Mouse (Mus musculus): ENCODE data around the gene Myom1. TPM values are rescaled to one million over a fixed set of nuclear protein-coding genes. Genes with fewer than 3 reads are reported as not detected.

Myom1 gene
- polyA plus RNA-seq, 1 experiment from 2014 or later: 1.5 TPM

DNA sequence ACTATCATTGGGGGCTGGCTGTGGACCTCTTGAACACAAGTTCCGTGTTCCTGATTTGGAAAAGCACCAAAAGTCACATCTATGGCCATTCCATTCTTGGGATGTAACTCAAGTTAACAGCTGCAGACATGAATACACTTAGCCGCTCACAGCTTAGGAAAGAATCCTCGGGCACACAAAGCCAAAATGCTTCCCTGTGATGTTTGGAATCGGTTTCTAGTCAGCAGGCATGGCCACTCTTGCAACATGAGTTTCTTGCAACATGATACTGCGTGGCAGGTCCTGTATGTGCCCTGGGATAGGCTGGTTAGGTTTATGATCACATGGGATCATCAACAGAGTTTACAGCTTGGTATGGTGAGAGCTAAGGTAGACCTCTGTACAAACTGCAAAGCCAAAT, 91.4 kb downstream of the Myom1 start:
- no peak for ATAC-seq (ENCODE audit: low FRiP score)

DNA sequence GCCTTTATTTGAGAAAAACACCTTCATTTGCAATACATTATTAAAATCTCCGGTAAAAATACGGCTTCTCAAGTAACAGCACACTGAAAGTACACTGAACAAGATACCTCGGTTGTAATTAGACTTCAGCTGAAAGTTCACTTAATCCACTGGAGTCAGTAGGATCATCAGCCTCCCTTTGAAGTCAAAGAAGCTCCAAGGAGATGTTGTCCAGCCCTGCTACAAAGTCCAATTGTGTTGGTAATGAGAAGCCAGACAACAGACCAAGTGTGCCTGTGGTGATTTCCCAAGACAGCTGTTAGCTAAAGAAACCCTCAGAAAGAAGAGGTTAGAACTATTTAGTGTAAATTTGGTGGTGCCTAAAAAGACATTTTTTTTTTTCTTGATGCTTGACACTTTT, 92.0 kb downstream of the Myom1 start:
- H3K9ac ChIP-seq: no peak overlapping the region
- H3K4me2 ChIP-seq (replicated peaks): no peak overlapping the region
- H3K27ac ChIP-seq: no peak overlapping the region
- DNase-seq (ENCODE audit: low spot score) (no peak), ATAC-seq (ENCODE audit: low FRiP score) (no peak)
- no peaks in the 10 kb centered on the region for H3K9me3 ChIP-seq (ENCODE audit: control insufficient read depth, low read length)
- H3K27me3 ChIP-seq (ENCODE audit: control insufficient read depth, insufficient read depth, low read length): no peaks in the 10 kb centered on the region
- WGBS: 71% methylated on average over 3 of the region's 3 CpGs
- no peaks in the 10 kb centered on the region for H3K4me1 ChIP-seq (replicated peaks; ENCODE audit: control insufficient read depth, insufficient read depth, low read length)
- H3K36me3 ChIP-seq (replicated peaks; ENCODE audit: control insufficient read depth, insufficient read depth): no peaks in the 10 kb centered on the region
- no peak overlapping the region for H3K4me3 ChIP-seq (replicated peaks; ENCODE audit: low read length)

More for the DNA sequence above, 91.4 kb downstream of the Myom1 start:
- Histone ChIP-seq H3K9me3 (ENCODE audit: control insufficient read depth, low read length) (no peaks in the 10 kb centered on the region), H3K4me2 (replicated peaks) (no peak overlapping the region), H3K9ac (no peak overlapping the region), H3K27me3 (ENCODE audit: control insufficient read depth, insufficient read depth, low read length) (no peaks in the 10 kb centered on the region), H3K36me3 (replicated peaks; ENCODE audit: control insufficient read depth, insufficient read depth) (no peaks in the 10 kb centered on the region), H3K4me1 (replicated peaks; ENCODE audit: control insufficient read depth, insufficient read depth, low read length) (no peaks in the 10 kb centered on the region), H3K27ac (no peak overlapping the region), H3K4me3 (replicated peaks; ENCODE audit: low read length) (no peak overlapping the region)
- DNase-seq (ENCODE audit: low spot score): no peak
- WGBS: 81% methylated on average over 5 of the region's 5 CpGs

DNA sequence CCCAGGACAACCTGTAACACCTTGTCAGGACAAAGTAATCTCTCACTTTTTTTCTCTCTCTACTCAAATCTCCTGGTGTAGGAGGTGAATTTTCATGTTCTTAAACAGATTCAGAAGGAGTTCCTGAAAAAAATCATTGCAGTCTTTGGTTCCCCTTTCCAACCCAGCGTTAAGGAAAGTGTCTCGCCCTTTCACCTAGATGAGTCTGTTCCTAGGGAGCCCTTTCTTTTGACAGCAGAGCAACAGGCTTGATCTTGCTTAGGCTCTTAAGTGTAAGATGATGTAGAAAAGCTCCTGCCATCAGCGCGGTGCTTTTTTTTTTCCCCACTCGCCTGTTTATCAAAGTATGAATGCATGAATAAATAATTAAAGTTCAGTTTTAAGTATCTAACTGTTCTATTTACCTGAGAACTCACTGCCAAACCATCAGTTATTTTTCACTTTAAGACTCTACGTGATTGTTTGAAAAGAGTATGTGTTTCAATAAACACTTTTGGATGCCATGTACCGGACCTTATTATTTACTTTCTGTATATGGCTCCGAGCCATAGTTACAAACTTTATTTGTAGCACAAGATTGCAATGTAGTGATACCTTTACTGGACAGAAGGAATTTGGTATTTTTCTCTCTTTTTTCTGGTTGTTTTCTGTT, 94.2 kb downstream of the Myom1 start:
- no peak for ATAC-seq (ENCODE audit: low FRiP score)
- Histone ChIP-seq H3K36me3 (replicated peaks; ENCODE audit: control insufficient read depth, insufficient read depth) (no peaks in the 10 kb centered on the region), H3K4me3 (replicated peaks; ENCODE audit: low read length) (no peak overlapping the region), H3K9ac (no peak overlapping the region), H3K9me3 (ENCODE audit: control insufficient read depth, low read length) (no peaks in the 10 kb centered on the region), H3K27me3 (ENCODE audit: control insufficient read depth, insufficient read depth, low read length) (no peaks in the 10 kb centered on the region), H3K27ac (no peak overlapping the region), H3K4me2 (replicated peaks) (no peak overlapping the region), H3K4me1 (replicated peaks; ENCODE audit: control insufficient read depth, insufficient read depth, low read length) (no peaks in the 10 kb centered on the region)
- WGBS: 94% methylated on average over 8 of the region's 8 CpGs
- no peak for DNase-seq (ENCODE audit: low spot score)

DNA sequence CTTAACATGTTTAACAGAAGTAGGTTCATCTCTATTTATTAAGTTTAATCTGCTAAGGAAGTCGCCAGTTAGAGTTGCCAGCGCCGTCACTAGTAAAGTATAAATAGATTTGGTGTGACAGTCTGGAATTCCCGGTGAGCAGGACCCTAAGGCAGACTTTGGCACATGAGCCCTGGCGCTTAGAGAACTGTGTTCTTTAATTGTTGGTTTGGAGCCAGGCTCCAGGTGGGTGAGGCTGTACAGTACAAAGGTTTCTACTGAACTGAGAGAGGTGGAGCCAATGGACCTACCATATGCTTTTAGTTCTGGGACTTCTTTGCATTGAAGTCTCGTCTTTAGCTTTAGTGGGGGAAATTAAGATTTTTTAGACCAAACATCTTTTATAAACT, 94.8 kb downstream of the Myom1 start:
- DNase-seq (ENCODE audit: low spot score): no peak

DNA sequence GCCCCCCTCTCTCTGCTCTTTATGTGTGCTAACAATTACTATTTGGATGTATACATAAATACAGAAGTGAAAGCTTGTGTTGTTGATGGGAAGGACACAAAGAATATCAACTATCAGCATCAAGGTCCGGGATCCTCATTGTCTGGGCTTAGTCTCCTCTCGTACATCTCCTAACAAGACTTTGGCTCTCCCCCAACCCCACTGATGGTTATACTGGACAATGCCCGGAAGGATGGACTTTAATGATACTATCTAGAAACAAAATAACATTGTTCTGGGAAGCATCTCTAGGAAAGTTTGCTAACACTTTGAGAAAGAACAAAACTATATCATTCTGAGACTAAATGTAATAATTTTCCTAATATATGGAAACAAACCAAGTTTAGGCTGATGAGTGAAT, 96.2 kb downstream of the Myom1 start:
- no peak overlapping the region for H3K27ac ChIP-seq
- no peaks in the 10 kb centered on the region for H3K9me3 ChIP-seq (ENCODE audit: control insufficient read depth, low read length)
- ATAC-seq (ENCODE audit: low FRiP score): no peak
- 83% methylated on average over 3 of the region's 3 CpGs for WGBS
- H3K36me3 ChIP-seq (replicated peaks; ENCODE audit: control insufficient read depth, insufficient read depth): no peaks in the 10 kb centered on the region
- no peaks in the 10 kb centered on the region for H3K27me3 ChIP-seq (ENCODE audit: control insufficient read depth, insufficient read depth, low read length)
- H3K4me1 ChIP-seq (replicated peaks; ENCODE audit: control insufficient read depth, insufficient read depth, low read length): 0 out of 2 replicates have a peak, but pooled peaks cover 4% of the 10 kb centered on the region
- no peak overlapping the region for H3K4me2 ChIP-seq (replicated peaks)
- no peak overlapping the region for H3K4me3 ChIP-seq (replicated peaks; ENCODE audit: low read length)
- no peak overlapping the region for H3K9ac ChIP-seq
- DNase-seq (ENCODE audit: low spot score): no peak

More for the DNA sequence above, 94.8 kb downstream of the Myom1 start:
- no peak for ATAC-seq (ENCODE audit: low FRiP score)
- no peak overlapping the region for H3K4me2 ChIP-seq (replicated peaks)
- no peaks in the 10 kb centered on the region for H3K9me3 ChIP-seq (ENCODE audit: control insufficient read depth, low read length)
- H3K9ac ChIP-seq: no peak overlapping the region
- WGBS: 84% methylated on average over 6 of the region's 6 CpGs
- H3K4me1 ChIP-seq (replicated peaks; ENCODE audit: control insufficient read depth, insufficient read depth, low read length): no peaks in the 10 kb centered on the region
- no peak overlapping the region for H3K27ac ChIP-seq
- no peaks in the 10 kb centered on the region for H3K36me3 ChIP-seq (replicated peaks; ENCODE audit: control insufficient read depth, insufficient read depth)
- H3K27me3 ChIP-seq (ENCODE audit: control insufficient read depth, insufficient read depth, low read length): no peaks in the 10 kb centered on the region
- H3K4me3 ChIP-seq (replicated peaks; ENCODE audit: low read length): no peak overlapping the region

DNA sequence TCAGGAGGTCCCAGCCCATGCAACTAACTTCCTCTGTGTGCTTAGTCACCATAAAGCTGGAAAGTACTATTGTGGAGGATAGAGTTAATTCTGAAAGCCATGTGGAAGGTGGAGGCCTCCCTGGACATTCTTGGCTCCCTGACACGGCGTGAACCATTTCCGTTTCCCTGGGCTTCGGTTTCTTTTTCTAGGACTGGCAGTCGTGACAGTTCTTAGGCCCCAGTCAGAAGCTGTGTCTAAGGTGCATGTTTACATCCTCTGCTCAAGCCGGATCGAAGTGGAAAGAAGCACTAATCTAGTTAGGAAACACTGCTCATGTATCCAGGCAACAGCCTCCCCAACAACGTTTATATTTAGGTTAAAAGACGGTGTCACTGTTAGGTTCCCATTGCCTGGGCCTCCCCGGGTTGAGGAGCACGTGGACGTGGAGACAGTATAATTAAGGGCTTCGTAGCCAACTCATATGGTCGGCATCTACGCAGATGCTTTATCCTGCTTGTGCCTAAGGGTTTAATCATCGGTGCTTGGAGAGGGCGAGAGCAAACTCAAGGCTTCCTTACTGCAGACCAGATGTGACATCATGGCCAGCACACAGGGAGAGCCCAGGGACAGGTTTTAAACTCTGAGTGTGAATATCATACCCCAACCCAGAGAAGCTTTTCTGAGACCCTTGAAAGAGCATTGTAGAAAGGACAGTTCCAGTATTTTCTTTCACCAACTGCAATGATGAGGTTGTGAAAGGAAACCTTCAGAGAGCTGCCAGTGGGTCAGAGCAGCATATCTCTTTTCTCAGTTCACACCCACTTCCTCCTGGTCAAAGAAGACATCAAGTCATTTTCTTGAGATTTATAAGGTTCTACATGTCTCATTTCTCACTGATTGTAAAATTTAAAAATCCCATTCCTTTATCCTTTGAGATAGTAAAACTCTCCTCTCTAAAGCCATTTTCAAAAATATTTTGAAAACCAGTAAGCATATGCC, 100.4 kb downstream of the Myom1 start:
- H3K9ac ChIP-seq: no peak overlapping the region
- DNase-seq (ENCODE audit: low spot score) (no peak), ATAC-seq (ENCODE audit: low FRiP score) (no peak)
- H3K36me3 ChIP-seq (replicated peaks; ENCODE audit: control insufficient read depth, insufficient read depth): no peaks in the 10 kb centered on the region
- H3K27me3 ChIP-seq (ENCODE audit: control insufficient read depth, insufficient read depth, low read length): no peaks in the 10 kb centered on the region
- H3K4me3 ChIP-seq (replicated peaks; ENCODE audit: low read length): no peak overlapping the region
- H3K4me2 ChIP-seq (replicated peaks): no peak overlapping the region
- H3K27ac ChIP-seq: no peak overlapping the region
- 0 out of 2 replicates have a peak, but pooled peaks cover 4% of the 10 kb centered on the region for H3K4me1 ChIP-seq (replicated peaks; ENCODE audit: control insufficient read depth, insufficient read depth, low read length)
- 60% methylated on average over 17 of the region's 17 CpGs for WGBS
- H3K9me3 ChIP-seq (ENCODE audit: control insufficient read depth, low read length): no peaks in the 10 kb centered on the region

DNA sequence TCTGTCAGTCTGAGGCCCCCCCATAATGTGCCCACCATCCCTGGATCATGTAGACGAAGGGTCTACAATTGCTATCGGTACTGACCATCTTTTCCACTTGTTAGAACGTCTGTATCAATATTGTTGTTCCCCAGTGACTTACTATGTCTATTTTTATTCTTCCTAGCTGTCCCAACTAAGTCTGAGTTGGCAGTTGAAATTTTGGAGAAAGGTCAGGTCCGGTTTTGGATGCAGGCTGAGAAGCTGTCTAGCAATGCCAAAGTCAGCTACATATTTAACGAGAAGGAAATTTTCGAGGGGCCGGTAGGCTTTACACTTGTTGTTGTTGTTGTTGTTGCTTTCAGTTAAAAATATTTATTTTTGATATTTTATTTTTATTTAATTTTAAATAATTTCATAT, 102.9 kb downstream of the Myom1 start:
- ATAC-seq (ENCODE audit: low FRiP score): no peak
- Histone ChIP-seq H3K9me3 (ENCODE audit: control insufficient read depth, low read length) (no peaks in the 10 kb centered on the region), H3K4me3 (replicated peaks; ENCODE audit: low read length) (no peak overlapping the region), H3K4me1 (replicated peaks; ENCODE audit: control insufficient read depth, insufficient read depth, low read length) (0 out of 2 replicates have a peak, but pooled peaks cover 4% of the 10 kb centered on the region), H3K4me2 (replicated peaks) (no peak overlapping the region), H3K27me3 (ENCODE audit: control insufficient read depth, insufficient read depth, low read length) (no peaks in the 10 kb centered on the region), H3K27ac (no peak overlapping the region), H3K36me3 (replicated peaks; ENCODE audit: control insufficient read depth, insufficient read depth) (no peaks in the 10 kb centered on the region), H3K9ac (no peak overlapping the region)
- 96% methylated on average over 7 of the region's 7 CpGs for WGBS
- no peak for DNase-seq (ENCODE audit: low spot score)

DNA sequence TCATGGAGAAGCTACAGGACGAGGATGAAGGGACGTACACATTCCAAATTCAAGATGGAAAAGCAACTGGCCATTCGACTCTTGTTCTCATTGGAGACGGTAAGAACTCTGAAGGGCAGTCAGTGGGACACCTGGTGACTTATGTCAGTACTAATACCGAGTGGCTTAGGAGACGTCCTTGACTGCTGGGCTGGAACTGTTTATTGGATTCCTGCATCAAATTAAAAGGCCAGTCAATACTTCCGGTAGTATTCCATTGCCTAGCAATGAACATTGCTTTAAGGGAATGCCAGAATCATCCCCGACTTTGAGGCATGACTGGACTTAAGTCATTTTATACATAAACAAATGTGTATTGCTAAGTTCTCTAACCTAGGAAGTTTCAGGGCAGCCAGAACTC, 103.8 kb downstream of the Myom1 start:
- Histone ChIP-seq H3K4me3 (replicated peaks; ENCODE audit: low read length) (no peak overlapping the region), H3K36me3 (replicated peaks; ENCODE audit: control insufficient read depth, insufficient read depth) (no peaks in the 10 kb centered on the region), H3K27me3 (ENCODE audit: control insufficient read depth, insufficient read depth, low read length) (no peaks in the 10 kb centered on the region), H3K4me1 (replicated peaks; ENCODE audit: control insufficient read depth, insufficient read depth, low read length) (0 out of 2 replicates have a peak, but pooled peaks cover 4% of the 10 kb centered on the region), H3K9ac (no peak overlapping the region), H3K4me2 (replicated peaks) (no peak overlapping the region), H3K27ac (no peak overlapping the region), H3K9me3 (ENCODE audit: control insufficient read depth, low read length) (no peaks in the 10 kb centered on the region)
- WGBS: 81% methylated on average over 8 of the region's 8 CpGs
- no peak for DNase-seq (ENCODE audit: low spot score)
- no peak for ATAC-seq (ENCODE audit: low FRiP score)

DNA sequence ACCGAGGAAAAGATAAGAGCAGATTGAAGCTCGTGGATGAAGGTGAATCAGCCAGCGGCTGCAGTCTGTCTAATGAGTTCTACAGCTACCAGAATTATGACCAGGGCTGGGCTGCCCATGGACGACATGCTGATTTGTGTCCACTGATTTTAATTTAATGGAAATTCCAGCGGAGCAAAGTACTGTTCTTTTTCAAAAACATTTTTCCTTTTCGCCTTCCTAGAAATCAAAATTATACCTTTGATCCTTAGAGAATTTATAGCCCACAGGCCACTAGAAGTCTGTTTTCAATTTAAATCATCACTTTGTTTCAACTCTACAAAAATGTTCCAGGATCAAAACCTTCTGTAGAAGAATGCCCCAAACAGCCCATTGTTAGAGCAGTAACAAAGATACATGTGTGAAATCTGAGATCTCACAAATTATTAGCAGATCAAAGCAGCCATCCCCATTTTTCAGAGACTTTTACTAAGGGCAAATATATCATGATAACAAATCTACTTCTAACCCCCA, 108.4 kb downstream of the Myom1 start:
- Histone ChIP-seq H3K27me3 (ENCODE audit: control insufficient read depth, insufficient read depth, low read length) (no peaks in the 10 kb centered on the region), H3K9ac (no peak overlapping the region), H3K9me3 (ENCODE audit: control insufficient read depth, low read length) (no peaks in the 10 kb centered on the region), H3K4me3 (replicated peaks; ENCODE audit: low read length) (no peak overlapping the region), H3K36me3 (replicated peaks; ENCODE audit: control insufficient read depth, insufficient read depth) (no peaks in the 10 kb centered on the region), H3K27ac (no peak overlapping the region), H3K4me2 (replicated peaks) (no peak overlapping the region), H3K4me1 (replicated peaks; ENCODE audit: control insufficient read depth, insufficient read depth, low read length) (no peaks in the 10 kb centered on the region)
- no peak for ATAC-seq (ENCODE audit: low FRiP score)
- no peak for DNase-seq (ENCODE audit: low spot score)
- WGBS: 86% methylated on average over 6 of the region's 6 CpGs

Measured in hindbrain, embryonic 14.5 days (tissue).